Mouse (Mus musculus) midbrain, embryonic 14.5 days (tissue): Measurements from ENCODE around the gene A530016L24Rik. TPM values are rescaled to one million over a fixed set of nuclear protein-coding genes. Genes with fewer than 3 reads are reported as not detected.

Source experiments
- ATAC-seq: fragments of 200-750 bp; cut with Nextera tagmentation; 2 replicates; pipeline ENCODE4 v1.8.0; 2017; ENCODE audit warnings: moderate number of reproducible peaks, moderate library complexity; ENCODE audit not compliant: low FRiP score, low TSS enrichment
- DNase-seq: peaks from one replicate; pipeline ENCODE4 v3.0.0-alpha.2; 2015
- H3K27ac ChIP-seq: fragments of 300-500 bp; sonication (generic); replicated peaks from 2 replicates; pipeline ENCODE4 v1.5.1; 2014; ENCODE audit warnings: mild to moderate bottlenecking, low read depth, low read length, moderate library complexity
- H3K27me3 ChIP-seq: fragments of 300-500 bp; sonication (generic); 2 replicates; pipeline ENCODE4 v1.6.1; 2014; ENCODE audit warnings: low read length, control low read depth, mixed read lengths; ENCODE audit not compliant: control insufficient read depth, insufficient read depth
- H3K36me3 ChIP-seq: fragments of 300-500 bp; sonication (generic); 2 replicates; pipeline ENCODE4 v1.6.1; 2014; ENCODE audit warnings: low read length, control low read depth; ENCODE audit not compliant: control insufficient read depth, insufficient read depth
- H3K4me1 ChIP-seq: fragments of 300-500 bp; sonication (generic); 2 replicates; pipeline ENCODE4 v1.6.1; 2014; ENCODE audit warnings: mild to moderate bottlenecking, antibody characterized with exemption, low read length, control low read depth; ENCODE audit not compliant: control insufficient read depth, insufficient read depth
- H3K4me2 ChIP-seq: fragments of 300-500 bp; sonication (generic); 2 replicates; pipeline ENCODE4 v1.6.1; 2014; ENCODE audit warnings: mild to moderate bottlenecking, low read length, moderate library complexity
- H3K4me3 ChIP-seq: fragments of 300-500 bp; sonication (generic); replicated peaks from 2 replicates; pipeline ENCODE4 v1.5.1; 2014; ENCODE audit warnings: low read depth, low read length
- H3K9ac ChIP-seq: fragments of 300-500 bp; sonication (generic); replicated peaks from 2 replicates; pipeline ENCODE4 v1.6.1; 2014; ENCODE audit warnings: mild to moderate bottlenecking, low read length, moderate library complexity
- H3K9me3 ChIP-seq: fragments of 300-500 bp; sonication (generic); 2 replicates; pipeline ENCODE4 v1.6.1; 2016; ENCODE audit warnings: low read length, control low read depth, mixed read lengths; ENCODE audit not compliant: control insufficient read depth
- WGBS: fragments of 180-500 bp; shearing (Covaris S2); extraction: QIAGEN DNeasy Blood & Tissue Kit; methylation state at CpG from one replicate; pipeline ENCODE4 v1.1.7; 2014; 5-methylcytosine and 5-hydroxymethylcytosine counted together
- polyA plus RNA-seq: library from polyadenylated mRNA; unstranded; fragments of >200 nt; fragmentation: Nextera tagmentation; extraction: Ambion mirVana; gene quantifications from 2 replicates; pipeline ENCODE4 v1.2.1, GENCODE M21; 2014

A530016L24Rik gene
- polyA plus RNA-seq, 1 experiment from 2014 or later, result not detected

GRCm38 (mm10) chr12:112457839-112458238, 31.4 kb upstream of the A530016L24Rik start:
- Histone ChIP-seq H3K27ac (no peak overlapping the region), H3K4me1 (peaks cover 19% of the 10 kb centered on the region), H3K4me3 (no peak overlapping the region), H3K27me3 (no peaks in the 10 kb centered on the region), H3K9ac (no peak overlapping the region), H3K9me3 (no peaks in the 10 kb centered on the region), H3K36me3 (no peaks in the 10 kb centered on the region), H3K4me2 (no peak overlapping the region)
- ATAC-seq (0 out of 2 replicates have a peak, but pooled peaks have one; percentile 43), DNase-seq (peak; percentile 74)
- WGBS, result 7% methylated on average over 4 of the region's 4 CpGs

GRCm38 (mm10) chr12:112462423-112462822, 26.8 kb upstream of the A530016L24Rik start:
- no peak overlapping the region for H3K4me2 ChIP-seq
- ATAC-seq, result no peak
- no peak for DNase-seq
- 45% methylated on average over 12 of the region's 12 CpGs for WGBS
- no peak overlapping the region for H3K9ac ChIP-seq
- peaks cover 18% of the 10 kb centered on the region for H3K4me1 ChIP-seq
- H3K27me3 ChIP-seq, result no peaks in the 10 kb centered on the region
- no peak overlapping the region for H3K4me3 ChIP-seq
- no peaks in the 10 kb centered on the region for H3K36me3 ChIP-seq
- H3K27ac ChIP-seq, result no peak overlapping the region
- H3K9me3 ChIP-seq, result no peaks in the 10 kb centered on the region

GRCm38 (mm10) chr12:112463209-112463608, 26.0 kb upstream of the A530016L24Rik start:
- no peaks in the 10 kb centered on the region for H3K36me3 ChIP-seq
- DNase-seq (no peak), ATAC-seq (no peak)
- H3K27me3 ChIP-seq, result no peaks in the 10 kb centered on the region
- H3K9ac ChIP-seq, result no peak overlapping the region
- 82% methylated on average over 4 of the region's 4 CpGs for WGBS
- no peaks in the 10 kb centered on the region for H3K9me3 ChIP-seq
- no peak overlapping the region for H3K4me3 ChIP-seq
- no peak overlapping the region for H3K4me2 ChIP-seq
- H3K27ac ChIP-seq, result no peak overlapping the region
- H3K4me1 ChIP-seq, result peaks cover 10% of the 10 kb centered on the region

GRCm38 (mm10) chr12:112463750-112464444, 25.4 kb upstream of the A530016L24Rik start:
- no peak overlapping the region for H3K27ac ChIP-seq
- peaks cover 7% of the 10 kb centered on the region; the same call in 1 of the 2 replicates for H3K4me1 ChIP-seq
- H3K9ac ChIP-seq, result no peak overlapping the region
- 87% methylated on average over 3 of the region's 3 CpGs for WGBS
- no peaks in the 10 kb centered on the region for H3K27me3 ChIP-seq
- no peak overlapping the region for H3K4me3 ChIP-seq
- no peak for ATAC-seq
- no peak for DNase-seq
- H3K4me2 ChIP-seq, result no peak overlapping the region
- no peaks in the 10 kb centered on the region for H3K36me3 ChIP-seq
- no peaks in the 10 kb centered on the region for H3K9me3 ChIP-seq

GRCm38 (mm10) chr12:112464516-112464915, 24.7 kb upstream of the A530016L24Rik start:
- no peak for ATAC-seq
- no peaks in the 10 kb centered on the region for H3K36me3 ChIP-seq
- H3K27me3 ChIP-seq, result no peaks in the 10 kb centered on the region

GRCm38 (mm10) chr12:112465928-112466327, 23.3 kb upstream of the A530016L24Rik start:
- peaks cover 23% of the 10 kb centered on the region for H3K4me1 ChIP-seq
- DNase-seq (no peak), ATAC-seq (no peak)
- WGBS, result 95% methylated on average over 17 of the region's 17 CpGs
- no peak overlapping the region for H3K4me3 ChIP-seq
- H3K27me3 ChIP-seq, result no peaks in the 10 kb centered on the region
- no peak overlapping the region for H3K27ac ChIP-seq
- H3K9me3 ChIP-seq, result no peaks in the 10 kb centered on the region
- H3K9ac ChIP-seq, result no peak overlapping the region
- no peaks in the 10 kb centered on the region for H3K36me3 ChIP-seq
- H3K4me2 ChIP-seq, result no peak overlapping the region

More at GRCm38 (mm10) chr12:112464516-112464915, 24.7 kb upstream of the A530016L24Rik start:
- no peak overlapping the region for H3K4me3 ChIP-seq
- WGBS, result 82% methylated on average over 3 of the region's 3 CpGs
- DNase-seq, result no peak
- no peak overlapping the region for H3K4me2 ChIP-seq
- H3K9me3 ChIP-seq, result no peaks in the 10 kb centered on the region
- H3K27ac ChIP-seq, result no peak overlapping the region
- peaks cover 10% of the 10 kb centered on the region for H3K4me1 ChIP-seq
- no peak overlapping the region for H3K9ac ChIP-seq

GRCm38 (mm10) chr12:112467387-112467786, 21.9 kb upstream of the A530016L24Rik start:
- DNase-seq, result no peak
- Histone ChIP-seq H3K4me1 (peaks cover 20% of the 10 kb centered on the region), H3K9ac (no peak overlapping the region), H3K9me3 (no peaks in the 10 kb centered on the region), H3K27ac (no peak overlapping the region), H3K36me3 (no peaks in the 10 kb centered on the region), H3K27me3 (peaks cover 5% of the 10 kb centered on the region; the same call in 1 of the 2 replicates), H3K4me2 (no peak overlapping the region), H3K4me3 (no peak overlapping the region)
- ATAC-seq, result no peak
- 78% methylated on average over 10 of the region's 10 CpGs for WGBS

- DNase-seq (no peak), ATAC-seq (no peak)
- Histone ChIP-seq H3K27me3 (peaks cover 7% of the 10 kb centered on the region; the same call in 1 of the 2 replicates), H3K27ac (peak overlapping the region; percentile 68; the same call in 1 of the 2 replicates), H3K36me3 (no peaks in the 10 kb centered on the region), H3K4me2 (no peak overlapping the region), H3K4me1 (peaks cover 18% of the 10 kb centered on the region), H3K4me3 (no peak overlapping the region), H3K9ac (no peak overlapping the region), H3K9me3 (no peaks in the 10 kb centered on the region)
- 75% methylated on average over 7 of the region's 7 CpGs for WGBS
These were observed 19.9 kb upstream of the A530016L24Rik start for GRCm38 (mm10) chr12:112469393-112469792.

- DNase-seq (peak; percentile 71), ATAC-seq (no peak; the same call in 1 of the 2 replicates)
- 35% methylated on average over 5 of the region's 5 CpGs for WGBS
- Histone ChIP-seq H3K36me3 (no peaks in the 10 kb centered on the region), H3K4me3 (no peak overlapping the region), H3K4me1 (peaks cover 18% of the 10 kb centered on the region), H3K9ac (no peak overlapping the region), H3K27me3 (peaks cover 13% of the 10 kb centered on the region), H3K4me2 (no peak overlapping the region), H3K27ac (peak overlapping the region; percentile 68), H3K9me3 (no peaks in the 10 kb centered on the region)
These were observed 19.0 kb upstream of the A530016L24Rik start for GRCm38 (mm10) chr12:112470216-112470615.
